Mouse (Mus musculus) heart, postnatal 14 days (tissue): Measurements from ENCODE around the gene Mettl26. TPM values are rescaled to one million over a fixed set of nuclear protein-coding genes. Genes with fewer than 3 reads are reported as not detected.

Experiments used
- DNase-seq, 2 experiments: peaks; one replicate each; pipeline ENCODE4 v3.0.0; 2021 to 2022
- intact Hi-C: fragments of 180-260 bp; cut with DNase I; formaldehyde crosslinking; loops from one replicate; pipeline ENCODE4 v1.15.1; 2025
- long read RNA-seq, 2 experiments: library from polyadenylated mRNA; stranded (forward); transcript quantifications; one replicate each; pipeline ENCODE4 v2.0.0; 2021
- total RNA-seq, 2 experiments: library from RNA; stranded (reverse); gene quantifications; 2 replicates each; pipeline ENCODE4 v1.2.3; 2021

Mettl26 gene
- 10 to 100 TPM; 11.3 to 13.2 TPM for total RNA-seq
- long read RNA-seq, experiment 1, transcript Mettl26-204 (5 exons, 1,026 nt) = minor isoform, 6 of 17 reads
- long read RNA-seq, experiment 1, transcript Mettl26-201 (6 exons, 1,243 nt) = major isoform, 7 of 17 reads
- long read RNA-seq, experiment 1, partial matches to known transcripts = 0 of 17 reads
- long read RNA-seq, experiment 1, other reads (novel, unspliced or antisense) = 3 of 17 reads
- long read RNA-seq, experiment 2, transcript Mettl26-204 (5 exons, 1,026 nt) = major isoform, 7 of 14 reads
- long read RNA-seq, experiment 2, transcript Mettl26-201 (6 exons, 1,243 nt) = minor isoform, 5 of 14 reads
- long read RNA-seq, experiment 2, partial matches to known transcripts = 1 of 14 reads
- long read RNA-seq, experiment 2, other reads (novel, unspliced or antisense) = 1 of 14 reads

DNA sequence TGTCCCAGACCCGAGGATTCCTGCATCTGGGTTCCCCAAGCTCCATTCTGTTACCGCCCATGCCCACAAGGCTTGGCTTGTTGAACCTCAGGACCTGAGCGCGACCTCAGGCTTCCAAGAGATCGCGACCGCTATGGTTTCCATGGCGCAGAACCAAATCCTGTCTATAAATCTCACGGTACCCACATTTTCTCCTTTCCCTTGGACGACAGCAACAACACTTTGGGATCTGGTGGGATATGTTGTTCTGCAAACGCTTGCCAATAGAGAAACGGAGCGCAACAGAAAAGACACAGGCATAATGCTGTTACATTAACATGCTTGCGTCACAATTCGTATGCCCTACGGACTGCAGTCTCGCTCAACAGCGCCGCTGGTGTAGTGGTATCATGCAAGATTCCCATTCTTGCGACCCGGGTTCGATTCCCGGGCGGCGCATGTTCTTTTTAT is at the start of gene Mettl26:
Mettl26 (plus strand) TSS at position 354 of the 450 bp plus-strand sequence.
- intact Hi-C loops = no loop called here
- DNase-seq = peak; percentile 91 to 96

DNA sequence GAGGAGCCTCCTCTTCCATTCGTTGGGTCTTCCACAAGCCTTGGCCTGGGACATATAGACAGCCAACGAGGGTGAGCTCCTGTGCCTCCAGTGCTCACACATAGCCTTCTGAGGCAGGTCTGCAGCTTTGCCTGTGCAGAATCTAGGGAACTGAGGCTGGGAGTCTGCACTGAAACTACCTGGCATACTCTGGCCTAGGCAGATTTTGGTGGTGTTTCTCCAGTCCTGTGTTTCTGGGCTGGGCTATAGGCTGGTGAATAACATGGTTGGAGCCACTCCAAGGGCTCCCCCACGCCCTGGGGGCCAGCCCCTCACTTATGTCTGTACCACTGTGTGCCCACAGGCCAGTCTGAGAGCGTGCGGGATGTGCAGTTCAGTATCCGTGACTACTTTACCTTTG is 49.6 kb upstream of the Mettl26 start:
- no peak for DNase-seq
- intact Hi-C loops = no loop called here

DNA sequence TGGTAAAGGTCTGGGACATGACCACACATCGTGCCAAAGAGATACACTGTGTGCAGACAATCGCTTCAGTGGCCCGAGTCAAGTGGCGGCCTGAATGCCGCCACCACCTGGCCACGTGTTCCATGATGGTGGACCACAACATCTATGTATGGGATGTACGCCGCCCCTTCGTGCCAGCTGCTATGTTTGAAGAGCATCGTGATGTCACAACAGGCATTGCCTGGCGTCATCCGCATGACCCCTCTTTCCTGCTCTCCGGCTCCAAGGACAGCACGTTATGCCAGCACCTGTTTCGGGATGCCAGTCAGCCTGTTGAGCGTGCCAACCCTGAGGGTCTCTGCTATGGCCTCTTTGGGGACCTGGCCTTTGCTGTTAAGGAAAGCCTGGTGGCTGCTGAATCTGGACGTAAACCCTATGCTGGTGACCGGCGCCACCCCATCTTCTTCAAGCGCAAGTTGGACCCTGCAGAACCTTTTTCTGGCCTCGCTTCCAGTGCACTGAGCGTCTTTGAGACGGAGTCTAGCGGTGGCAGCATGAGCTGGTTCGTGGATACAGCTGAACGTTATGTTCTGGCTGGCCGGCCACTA is 48.8 kb upstream of the Mettl26 start:
- DNase-seq = no peak
- intact Hi-C loops = no loop called here

DNA sequence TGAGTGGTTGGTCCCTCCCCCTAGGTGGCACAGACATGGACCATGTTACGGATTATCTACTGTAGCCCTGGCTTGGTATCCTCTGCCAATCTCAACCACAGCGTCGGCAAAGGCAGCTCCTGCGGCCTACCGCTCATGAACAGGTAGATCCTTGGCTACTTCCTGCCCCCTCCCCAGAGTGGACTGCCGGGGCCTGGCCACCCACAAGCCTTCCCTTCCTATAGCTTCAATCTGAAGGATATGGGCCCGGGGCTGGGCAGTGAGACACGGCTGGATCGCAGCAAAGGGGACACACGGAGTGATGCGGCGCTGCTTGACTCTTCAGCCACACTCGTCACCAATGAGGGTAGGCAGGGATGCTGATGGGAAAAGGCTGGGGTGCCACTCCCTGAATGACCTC is 47.9 kb upstream of the Mettl26 start:
- intact Hi-C loops = no loop called here
- DNase-seq = no peak

DNA sequence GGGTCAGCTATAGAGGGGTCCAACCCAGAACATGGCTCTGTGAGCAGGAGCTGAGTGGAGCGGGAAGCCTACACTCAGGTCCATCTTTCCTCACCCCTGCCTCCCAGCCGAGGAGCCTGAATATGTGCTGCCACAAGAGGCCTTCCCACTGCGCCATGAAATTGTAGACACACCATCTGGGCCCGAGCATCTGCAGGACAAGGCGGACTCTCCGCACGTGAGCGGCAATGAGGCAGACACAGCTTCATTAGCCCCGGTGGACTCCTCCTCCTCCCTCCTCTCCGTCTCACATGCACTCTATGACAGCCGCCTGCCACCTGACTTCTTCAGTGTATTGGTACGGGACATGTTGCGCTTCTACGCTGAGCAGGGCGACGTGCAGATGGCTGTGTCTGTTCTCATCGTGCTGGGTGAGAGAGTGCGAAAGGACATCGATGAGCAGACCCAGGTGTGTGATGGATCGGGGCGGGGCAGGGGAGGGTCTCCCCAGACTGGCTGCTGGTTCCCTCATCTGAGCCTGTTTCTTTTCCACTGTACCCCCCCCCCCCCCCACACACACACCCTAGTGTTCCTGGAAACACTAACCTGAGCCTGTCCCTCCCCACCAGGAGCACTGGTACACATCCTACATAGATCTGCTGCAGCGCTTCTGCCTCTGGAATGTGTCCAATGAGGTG is 47.2 kb upstream of the Mettl26 start:
- intact Hi-C loops = no loop called here
- no peak for DNase-seq

DNA sequence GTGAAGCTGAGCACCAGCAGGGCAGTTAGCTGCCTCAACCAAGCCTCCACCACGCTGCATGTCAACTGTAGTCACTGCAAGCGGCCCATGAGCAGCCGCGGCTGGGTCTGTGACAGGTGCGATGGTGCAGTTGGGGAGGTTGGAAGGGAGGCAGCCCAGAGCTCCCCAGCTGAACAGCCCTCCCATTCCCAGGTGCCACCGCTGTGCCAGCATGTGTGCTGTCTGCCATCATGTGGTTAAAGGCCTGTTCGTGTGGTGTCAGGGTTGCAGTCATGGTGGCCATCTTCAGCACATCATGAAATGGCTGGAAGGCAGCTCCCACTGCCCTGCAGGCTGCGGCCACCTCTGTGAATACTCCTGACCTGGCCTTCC is 46.7 kb upstream of the Mettl26 start:
- DNase-seq = no peak
- intact Hi-C loops = no loop called here

DNA sequence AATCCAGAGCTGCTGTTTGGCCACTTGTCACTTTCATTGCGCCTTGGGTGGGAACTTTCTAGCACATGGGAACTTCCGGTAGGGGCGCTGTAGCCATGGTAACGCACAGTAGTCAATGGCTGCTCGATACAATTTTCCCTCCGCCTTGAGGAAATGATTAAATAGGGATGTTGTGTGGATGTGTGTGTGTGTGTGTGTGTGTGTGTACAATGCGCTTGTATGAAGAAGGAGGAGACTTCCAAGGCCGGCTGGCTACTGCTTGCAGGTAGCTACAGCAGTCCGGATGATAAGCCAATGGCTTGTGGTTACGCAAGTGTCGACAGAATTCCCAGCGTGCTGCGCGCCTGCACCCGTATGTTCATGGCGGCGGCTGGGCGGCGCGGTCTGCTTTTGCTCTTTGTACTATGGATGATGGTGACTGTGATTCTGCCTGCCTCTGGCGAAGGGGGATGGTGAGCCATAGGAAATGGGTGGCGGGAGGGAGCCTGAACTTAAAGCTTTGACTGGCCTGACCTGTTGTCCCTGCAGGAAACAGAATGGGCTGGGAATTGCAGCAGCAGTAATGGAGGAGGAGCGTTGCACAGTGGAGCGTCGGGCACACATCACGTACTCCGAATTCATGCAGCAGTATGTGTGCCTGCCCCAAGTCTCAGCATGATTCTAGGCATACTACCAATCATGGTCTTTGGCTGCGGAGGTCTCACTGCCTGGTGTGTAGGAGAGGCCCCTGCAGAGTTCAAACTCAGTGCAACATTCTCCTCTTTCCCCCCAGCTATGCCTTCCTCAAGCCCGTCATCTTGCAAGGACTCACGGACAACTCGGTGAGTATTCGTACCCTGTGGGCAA is 45.9 kb upstream of the Mettl26 start, which contains the start of gene Jmjd8:
Jmjd8 (plus strand) TSS at position 156 of the 846 bp plus-strand sequence.
- peak; percentile 74 to 79 for DNase-seq
- intact Hi-C loops = no loop called here

DNA sequence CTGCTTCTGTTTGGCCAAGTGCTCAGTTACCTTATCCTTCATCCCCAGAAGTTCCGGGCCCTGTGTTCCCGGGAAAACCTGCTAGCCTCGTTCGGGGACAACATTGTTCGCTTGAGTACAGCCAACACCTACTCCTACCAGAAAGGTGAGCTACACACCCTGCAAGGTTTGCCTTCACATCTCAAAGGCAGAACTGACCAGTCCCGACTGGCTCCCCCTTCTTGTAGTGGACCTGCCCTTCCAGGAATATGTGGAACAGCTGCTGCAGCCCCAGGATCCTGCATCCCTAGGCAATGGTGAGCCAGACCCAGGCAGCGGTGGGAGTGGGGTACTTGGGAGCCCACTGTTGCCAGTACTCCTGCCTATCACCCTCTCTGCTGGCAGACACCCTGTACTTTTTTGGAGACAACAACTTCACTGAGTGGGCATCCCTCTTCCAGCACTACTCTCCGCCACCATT is 45.3 kb upstream of the Mettl26 start:
- DNase-seq = no peak
- intact Hi-C loops = no loop called here

DNA sequence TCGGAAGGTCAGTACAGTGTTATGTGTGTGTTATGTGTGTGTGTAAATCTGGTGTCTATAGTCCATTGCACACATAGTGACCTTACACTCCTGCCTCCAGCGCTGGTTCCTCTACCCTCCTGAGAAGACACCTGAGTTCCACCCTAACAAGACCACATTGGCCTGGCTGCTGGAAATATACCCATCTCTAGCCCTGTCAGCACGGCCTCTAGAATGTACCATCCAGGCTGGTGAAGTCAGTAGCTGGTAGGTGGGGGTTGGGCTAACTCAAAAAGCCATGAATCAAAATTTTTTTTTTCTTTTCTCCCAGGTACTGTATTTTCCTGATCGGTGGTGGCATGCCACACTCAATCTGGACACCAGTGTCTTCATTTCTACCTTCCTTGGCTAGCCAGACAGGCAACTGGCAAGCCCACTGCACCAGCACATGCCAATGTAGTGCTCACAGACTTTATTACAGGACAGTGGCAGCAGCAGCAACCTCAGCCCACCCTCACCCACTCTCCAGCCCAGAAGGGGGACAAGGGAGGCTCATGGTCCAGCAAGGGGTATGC is 44.6 kb upstream of the Mettl26 start:
- no peak for DNase-seq
- intact Hi-C loops = no loop called here

DNA sequence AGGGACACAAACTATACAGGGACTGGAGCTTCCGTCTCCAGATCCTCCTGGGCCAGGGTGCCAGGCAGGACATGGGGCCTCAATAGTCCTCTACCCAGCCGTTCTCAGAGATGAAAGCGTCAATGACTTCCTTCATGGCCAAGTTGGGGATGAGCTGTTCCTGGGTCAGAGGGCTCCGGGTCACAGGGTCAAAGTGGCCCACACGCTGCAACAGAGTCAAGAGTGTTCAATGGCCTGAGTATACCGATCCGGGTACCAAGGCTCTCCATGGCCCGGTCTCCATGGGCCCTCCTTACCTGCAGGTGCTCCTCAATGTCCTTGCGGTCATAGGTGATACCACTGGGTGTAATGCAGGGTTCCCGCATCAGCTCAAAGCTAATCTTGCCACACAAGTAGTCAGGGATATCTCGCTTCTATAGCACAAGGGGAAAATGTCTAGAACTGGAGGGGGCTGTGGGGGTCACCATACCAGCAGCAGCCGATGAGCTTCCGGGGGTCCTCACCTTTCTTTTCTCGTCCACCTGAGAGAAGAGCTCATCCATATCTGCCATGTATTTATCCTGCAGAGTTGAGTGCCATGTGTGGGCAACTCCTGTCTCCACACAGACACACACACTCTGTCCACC is 44.0 kb upstream of the Mettl26 start:
- intact Hi-C loops = no loop called here
- DNase-seq = no peak

DNA sequence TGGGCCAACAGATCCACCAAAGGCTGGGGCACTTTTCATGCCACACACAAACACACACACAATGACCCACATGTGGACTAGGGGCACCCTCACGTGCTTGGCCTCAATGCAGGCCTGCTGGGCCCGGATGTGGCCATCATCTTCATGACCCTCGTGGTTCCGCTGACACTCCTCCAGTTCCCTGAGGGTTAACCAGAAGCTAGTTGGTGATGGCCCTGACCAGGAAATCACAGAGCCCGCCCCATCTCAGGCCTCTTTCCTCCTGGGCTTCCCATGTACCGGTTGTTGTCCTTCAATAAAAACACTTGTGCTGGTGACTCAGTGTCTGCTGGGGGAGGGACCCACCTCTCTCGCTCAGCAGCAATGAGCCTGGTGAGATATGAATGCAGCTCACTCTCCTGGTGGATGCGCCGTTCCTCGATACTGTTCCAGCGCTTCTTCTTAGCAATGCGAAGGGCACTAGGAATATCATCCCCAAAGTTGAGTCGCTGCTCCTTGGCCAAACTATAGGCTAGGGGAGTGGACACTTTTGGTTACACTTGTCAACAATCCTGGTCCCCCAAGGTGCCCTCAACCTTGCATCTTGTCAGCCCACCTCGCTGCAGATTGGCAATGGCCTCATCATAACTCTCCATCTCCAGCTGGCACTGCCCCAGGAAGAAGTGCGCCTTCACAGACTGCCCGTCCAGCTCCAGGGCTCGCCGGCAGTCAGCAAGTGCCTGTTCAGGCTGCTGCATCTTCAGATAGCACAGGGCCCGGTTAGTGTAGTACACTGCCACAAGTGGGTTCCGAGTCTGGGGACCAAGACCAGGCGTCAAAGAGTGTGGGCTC is 43.2 kb upstream of the Mettl26 start:
- peak in 1 of 2 experiments; percentile 31 for DNase-seq
- intact Hi-C loops = no loop called here

DNA sequence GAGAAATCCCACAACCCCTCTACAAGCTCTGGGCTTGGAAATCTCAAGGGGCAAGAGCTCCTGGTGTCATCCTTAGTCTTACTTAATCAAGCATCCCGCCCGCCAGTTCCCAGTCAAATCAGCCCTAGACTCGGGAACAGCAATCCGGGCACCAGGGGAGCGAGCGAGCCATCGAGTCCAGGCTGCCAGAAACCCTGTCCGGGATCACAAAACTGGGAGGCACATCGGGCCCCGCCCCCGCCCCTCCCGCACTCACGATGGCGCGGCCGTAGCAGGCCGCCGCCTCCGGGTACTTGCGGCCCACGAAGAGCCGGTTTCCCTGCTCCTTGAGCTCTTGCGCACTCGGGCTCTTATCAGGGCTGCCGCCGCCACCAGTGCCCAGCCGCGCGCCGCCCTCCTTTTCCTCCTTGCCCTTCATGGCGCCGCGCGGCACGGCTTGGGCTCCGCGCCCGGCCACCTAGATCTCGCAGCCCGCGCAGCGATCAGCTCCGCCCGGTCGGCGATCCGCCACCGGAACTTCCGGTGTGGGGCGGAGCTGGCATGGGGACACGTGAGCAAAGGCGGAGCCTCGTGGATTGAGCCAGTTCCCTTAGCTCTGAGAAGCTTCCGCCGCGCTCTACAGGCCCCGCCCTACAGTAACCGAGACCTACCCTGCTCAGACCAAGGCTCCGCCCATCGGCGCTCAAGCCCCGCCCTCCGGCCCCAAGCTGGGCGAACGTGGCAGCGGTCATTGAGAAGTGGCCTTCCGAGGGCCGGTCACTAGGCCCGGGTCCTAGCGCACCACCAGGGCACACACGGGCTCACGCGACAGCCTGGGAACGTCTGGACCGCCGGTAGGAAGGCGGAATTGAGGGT is 42.2 kb upstream of the Mettl26 start:
- intact Hi-C loops = no loop called here
- DNase-seq = peak; percentile 100

DNA sequence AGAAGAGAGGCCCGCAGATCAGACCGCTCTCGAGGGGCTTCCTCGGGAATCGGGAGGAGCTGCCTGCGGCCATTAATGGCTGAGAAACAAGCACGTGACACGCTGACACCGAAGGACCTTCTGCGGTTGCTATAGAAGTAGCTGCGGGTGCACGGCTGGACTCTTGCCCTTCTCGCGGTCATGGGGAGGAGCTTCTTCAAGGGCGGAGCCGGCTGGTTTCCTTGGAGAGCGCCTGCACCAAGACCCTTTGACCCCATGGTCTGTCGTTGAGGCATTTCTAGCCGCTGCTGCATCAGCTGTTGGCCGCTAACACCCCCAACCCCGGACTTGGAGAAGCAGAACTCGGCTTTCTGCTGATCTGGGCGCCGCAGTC is 41.6 kb upstream of the Mettl26 start, which contains the start of gene Stub1:
Stub1 (minus strand) TSS at position 114 of the 373 bp plus-strand sequence.
- DNase-seq = peak; percentile 90 to 94
- intact Hi-C loops = no loop called here

DNA sequence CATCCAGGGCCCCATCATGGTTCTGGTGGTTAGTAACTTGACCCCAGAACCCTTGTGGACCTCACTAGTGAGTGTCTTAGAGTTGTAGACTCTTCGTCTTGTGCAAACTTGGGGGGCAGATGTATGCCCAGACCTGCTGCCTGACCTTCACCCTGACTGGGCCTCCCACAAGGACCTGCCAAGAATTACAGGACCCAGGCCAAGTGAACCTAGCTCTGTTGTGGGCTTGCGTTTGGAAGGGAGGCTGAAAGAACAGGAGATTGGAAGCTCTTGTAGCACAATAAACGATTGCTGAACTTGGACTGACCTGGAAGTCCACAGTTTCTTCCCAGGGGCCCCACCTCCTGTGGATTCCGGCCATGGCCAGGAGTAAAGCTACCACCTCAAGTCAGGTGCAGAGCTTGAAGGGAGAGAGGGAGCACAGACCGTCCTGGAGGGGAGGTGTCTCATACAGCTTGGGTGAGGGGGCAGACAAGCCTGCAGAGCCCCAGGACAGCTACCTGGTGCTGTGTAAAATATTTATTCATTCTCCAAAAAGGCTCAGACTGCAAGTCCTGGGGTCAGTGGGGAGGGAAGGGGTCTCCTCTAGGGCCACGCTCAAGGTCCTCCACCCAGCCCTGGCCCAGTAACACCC is 40.8 kb upstream of the Mettl26 start:
- peak in 1 of 2 experiments; percentile 42 for DNase-seq
- intact Hi-C loops = no loop called here

DNA sequence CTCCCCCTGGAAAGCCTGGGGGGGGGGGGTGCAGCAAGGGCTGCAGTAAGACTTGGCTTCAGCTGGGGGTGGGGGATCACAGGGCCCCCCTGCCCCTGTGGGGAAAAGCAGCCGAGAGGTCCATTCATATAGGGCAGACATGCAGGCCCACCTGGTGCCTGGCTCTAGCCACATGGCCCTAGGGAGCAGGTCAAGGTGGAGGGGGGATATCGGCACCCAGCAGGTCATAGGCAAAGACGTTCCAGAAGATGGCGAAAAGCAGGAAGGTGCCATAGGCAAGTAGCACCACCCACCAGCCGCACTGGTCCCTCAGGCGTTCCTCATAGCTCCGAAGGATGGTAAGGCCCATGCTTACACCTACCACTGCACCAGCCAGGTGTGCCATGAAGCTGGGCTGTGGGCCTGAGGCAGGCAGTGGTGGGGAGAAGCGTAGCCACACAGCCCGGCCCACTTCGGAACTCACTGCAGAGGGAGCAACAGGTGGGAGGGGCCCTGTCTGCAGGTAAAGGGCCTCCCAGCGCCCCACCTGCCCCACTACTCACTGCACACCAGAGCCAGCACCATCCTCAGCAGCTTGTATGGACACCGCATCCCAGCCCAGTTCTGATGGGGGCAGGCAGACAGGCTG is 40.2 kb upstream of the Mettl26 start:
- intact Hi-C loops = no loop called here
- DNase-seq = no peak

DNA sequence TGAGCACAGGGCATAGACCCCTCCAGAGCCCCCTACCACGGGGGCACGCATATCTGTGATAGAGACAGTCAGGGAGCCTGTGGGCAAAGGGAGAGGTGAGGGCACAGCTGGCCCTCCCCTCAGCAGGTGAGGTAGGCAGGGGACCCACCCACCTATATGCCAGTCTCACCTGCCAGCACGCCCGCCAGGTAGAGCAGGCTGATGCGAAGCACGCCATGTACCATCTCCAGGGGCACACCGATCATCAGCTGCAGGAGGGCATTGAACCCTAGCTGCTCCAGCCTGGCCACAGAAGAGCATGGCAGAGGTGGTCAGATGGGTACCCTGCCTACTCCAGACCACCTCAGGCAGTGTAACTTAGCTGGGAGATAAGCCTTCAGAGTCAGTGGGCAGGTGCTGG is 39.6 kb upstream of the Mettl26 start:
- DNase-seq = no peak
- intact Hi-C loops = no loop called here

DNA sequence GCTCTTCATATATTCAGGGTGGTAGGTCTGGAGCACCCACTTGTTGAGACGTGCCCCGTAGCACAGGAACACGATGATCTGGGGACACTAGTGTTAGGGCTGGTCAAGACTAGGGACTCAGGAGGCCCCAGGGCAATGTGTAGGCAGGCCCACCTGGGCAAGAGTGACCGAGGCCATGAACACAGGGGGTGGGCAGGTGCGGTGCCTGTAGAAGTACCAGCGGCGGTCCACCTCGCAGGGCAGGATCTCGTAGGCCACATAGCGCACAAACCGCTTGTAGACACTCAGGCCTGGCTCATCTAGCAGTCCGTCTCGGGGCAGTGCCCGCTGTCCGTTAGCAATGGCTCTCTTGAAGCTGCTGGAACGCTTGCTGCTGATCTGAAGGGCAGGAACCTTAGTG is 39.1 kb upstream of the Mettl26 start:
- intact Hi-C loops = no loop called here
- no peak for DNase-seq
